Mouse (Mus musculus): ENCODE results near the gene Huwe1. TPM values are rescaled to one million over a fixed set of nuclear protein-coding genes. Genes with fewer than 3 reads are reported as not detected.

Gene Huwe1
- polyA plus RNA-seq (2014; fragmentation: Nextera tagmentation; extraction: Ambion mirVana): 64.1 and 66.4 TPM in 2 replicates

DNA sequence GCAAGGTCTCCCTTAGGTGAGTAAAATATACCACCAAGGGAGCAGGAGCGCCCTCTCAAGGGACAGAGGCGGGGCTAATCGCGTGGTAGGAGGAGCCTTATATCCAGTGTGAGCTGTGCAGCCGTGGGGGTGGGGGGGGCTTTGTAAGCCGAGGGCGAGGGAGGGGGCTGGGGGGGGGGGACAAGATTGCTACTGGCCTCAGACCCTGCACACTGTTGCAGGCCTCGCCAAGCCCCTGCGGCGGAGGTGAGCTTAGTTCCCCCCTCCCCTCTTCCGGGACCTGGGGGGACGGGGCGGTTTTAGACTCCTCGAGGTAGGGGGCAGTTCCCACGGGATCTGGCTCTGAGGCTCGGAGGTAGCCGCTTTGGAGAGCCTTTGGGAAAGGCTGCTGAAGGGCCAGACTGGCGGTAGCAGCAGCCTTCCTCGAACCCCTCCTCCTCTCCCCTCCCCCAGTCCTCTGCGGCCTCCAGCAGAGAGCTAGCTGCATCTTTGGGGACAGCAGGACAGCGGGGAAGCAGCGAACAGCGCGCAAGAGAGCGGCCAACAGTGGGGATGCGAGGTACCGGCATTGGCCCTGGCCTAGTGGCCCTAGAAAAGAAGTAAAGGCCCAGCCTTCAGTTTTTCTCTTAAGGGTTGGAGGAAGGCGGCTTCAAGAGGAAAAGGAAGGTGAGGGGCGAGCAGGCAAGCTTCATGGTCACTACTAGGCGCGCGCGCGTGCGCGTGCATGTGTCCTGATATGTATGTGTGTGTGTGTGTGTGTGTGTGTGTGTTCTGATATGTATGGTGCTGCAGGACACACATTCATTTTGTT is at the start of gene Huwe1:
TSS of gene Huwe1 (plus strand) at position 107 of the 811 bp plus-strand sequence.
- DNase-seq (ENCODE audit: low spot score) (peak; percentile 85), ATAC-seq (ENCODE audit: insufficient read depth, low FRiP score, low TSS enrichment) (peak; percentile 70)
- Histone ChIP-seq H3K4me3 (ENCODE audit: low read depth, low read length) (peak within 1 kb of the TSS; percentile 49), H3K9me3 (ENCODE audit: control insufficient read depth, low read length) (no peaks in the 10 kb centered on the region), H3K4me2 (ENCODE audit: low read depth) (peak within 1 kb of the TSS; percentile 40), H3K27me3 (ENCODE audit: control insufficient read depth, insufficient read depth, low read length) (no peaks in the 10 kb centered on the region), H3K27ac (ENCODE audit: low read depth, low read length) (peak within 1 kb of the TSS; percentile 91), H3K9ac (ENCODE audit: low read length) (peak within 1 kb of the TSS; percentile 74), H3K4me1 (ENCODE audit: control insufficient read depth, insufficient read depth, low read length) (no peaks in the 10 kb centered on the region), H3K36me3 (ENCODE audit: control insufficient read depth, insufficient read depth, low read length) (no peaks in the 10 kb centered on the region)
- WGBS: 16% methylated on average over 26 of the region's 36 CpGs

DNA sequence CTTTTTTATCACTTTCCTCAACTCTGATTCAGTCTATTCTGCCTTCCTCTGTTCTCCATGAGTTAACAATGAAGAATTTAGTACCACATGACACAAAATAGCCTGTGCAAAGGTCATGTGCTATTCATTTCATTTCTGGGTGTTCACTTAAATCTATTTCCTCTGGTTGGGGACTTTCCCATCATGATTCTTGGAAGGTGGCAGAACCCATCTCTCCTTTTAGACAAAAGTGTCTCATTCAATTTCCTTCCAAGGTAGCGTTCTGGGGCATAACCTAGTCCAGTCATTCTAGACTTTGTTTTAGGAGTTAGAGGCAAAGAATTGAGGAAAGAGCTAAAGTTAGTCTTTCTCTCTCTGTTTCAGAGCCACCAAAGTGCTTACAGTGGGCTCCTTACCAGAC is 20.3 kb upstream of the Huwe1 start:
- no peak overlapping the region for H3K4me3 ChIP-seq (ENCODE audit: low read depth, low read length)
- no peak overlapping the region for H3K27ac ChIP-seq (ENCODE audit: low read depth, low read length)
- no peaks in the 10 kb centered on the region for H3K9me3 ChIP-seq (ENCODE audit: control insufficient read depth, low read length)
- ATAC-seq (ENCODE audit: insufficient read depth, low FRiP score, low TSS enrichment) (no peak), DNase-seq (ENCODE audit: low spot score) (no peak)
- no peaks in the 10 kb centered on the region for H3K27me3 ChIP-seq (ENCODE audit: control insufficient read depth, insufficient read depth, low read length)
- H3K9ac ChIP-seq (ENCODE audit: low read length): no peak overlapping the region
- WGBS: 79% methylated on average over 1 of the region's 1 CpGs
- no peaks in the 10 kb centered on the region for H3K36me3 ChIP-seq (ENCODE audit: control insufficient read depth, insufficient read depth, low read length)
- H3K4me2 ChIP-seq (ENCODE audit: low read depth): no peak overlapping the region
- no peaks in the 10 kb centered on the region for H3K4me1 ChIP-seq (ENCODE audit: control insufficient read depth, insufficient read depth, low read length)

DNA sequence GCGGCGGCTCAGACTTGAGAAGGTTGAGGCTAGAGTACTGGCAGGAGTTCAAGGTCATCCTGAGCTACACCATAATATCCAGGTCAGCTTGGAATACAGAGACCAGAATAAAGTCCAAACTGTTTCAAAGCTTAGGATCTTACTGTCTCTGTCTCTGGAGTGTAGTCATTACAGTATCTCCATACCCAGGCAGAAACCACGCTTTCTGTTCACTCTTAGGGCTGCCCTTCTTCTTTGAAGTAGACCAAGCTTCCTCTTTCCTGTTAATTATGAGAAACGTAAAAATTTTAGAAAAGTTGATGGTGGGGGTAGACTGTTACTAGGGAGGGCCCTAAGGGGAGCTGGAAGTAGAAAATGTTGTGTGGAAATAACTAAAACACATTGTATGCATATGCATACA is 17.7 kb upstream of the Huwe1 start:
- ATAC-seq (ENCODE audit: insufficient read depth, low FRiP score, low TSS enrichment) (no peak), DNase-seq (ENCODE audit: low spot score) (no peak)
- 81% methylated on average over 4 of the region's 4 CpGs for WGBS
- H3K36me3 ChIP-seq (ENCODE audit: control insufficient read depth, insufficient read depth, low read length): no peaks in the 10 kb centered on the region
- H3K4me1 ChIP-seq (ENCODE audit: control insufficient read depth, insufficient read depth, low read length): no peaks in the 10 kb centered on the region
- H3K9me3 ChIP-seq (ENCODE audit: control insufficient read depth, low read length): no peaks in the 10 kb centered on the region
- no peaks in the 10 kb centered on the region for H3K27me3 ChIP-seq (ENCODE audit: control insufficient read depth, insufficient read depth, low read length)
- no peak overlapping the region for H3K4me3 ChIP-seq (ENCODE audit: low read depth, low read length)
- no peak overlapping the region for H3K9ac ChIP-seq (ENCODE audit: low read length)
- H3K4me2 ChIP-seq (ENCODE audit: low read depth): no peak overlapping the region
- H3K27ac ChIP-seq (ENCODE audit: low read depth, low read length): no peak overlapping the region

DNA sequence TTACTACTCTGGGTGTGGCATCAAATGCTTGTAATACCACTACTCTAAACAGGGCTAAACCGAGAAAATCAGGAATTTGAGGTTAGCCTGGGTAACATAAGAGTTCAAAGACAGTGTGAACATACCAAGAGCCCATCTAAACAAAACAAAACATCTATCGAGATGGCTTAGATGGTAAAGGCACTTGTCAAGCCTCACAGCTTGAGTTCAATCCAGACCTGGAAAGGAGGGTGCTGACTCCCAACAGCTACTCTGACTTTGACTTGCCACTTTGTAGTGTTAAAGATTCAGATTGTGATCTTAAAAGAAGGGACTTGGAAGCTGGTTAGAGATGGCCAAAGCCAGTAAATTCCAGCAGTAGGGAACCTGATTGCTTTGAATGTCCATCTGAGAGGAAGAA is 7.8 kb upstream of the Huwe1 start:
- 26% methylated on average over 2 of the region's 2 CpGs for WGBS
- ATAC-seq (ENCODE audit: insufficient read depth, low FRiP score, low TSS enrichment) (no peak), DNase-seq (ENCODE audit: low spot score) (no peak)
- no peak overlapping the region for H3K9ac ChIP-seq (ENCODE audit: low read length)
- H3K36me3 ChIP-seq (ENCODE audit: control insufficient read depth, insufficient read depth, low read length): no peaks in the 10 kb centered on the region
- no peaks in the 10 kb centered on the region for H3K27me3 ChIP-seq (ENCODE audit: control insufficient read depth, insufficient read depth, low read length)
- no peaks in the 10 kb centered on the region for H3K4me1 ChIP-seq (ENCODE audit: control insufficient read depth, insufficient read depth, low read length)
- no peak overlapping the region for H3K4me2 ChIP-seq (ENCODE audit: low read depth)
- no peak overlapping the region for H3K27ac ChIP-seq (ENCODE audit: low read depth, low read length)
- no peak overlapping the region for H3K4me3 ChIP-seq (ENCODE audit: low read depth, low read length)
- H3K9me3 ChIP-seq (ENCODE audit: control insufficient read depth, low read length): no peaks in the 10 kb centered on the region

DNA sequence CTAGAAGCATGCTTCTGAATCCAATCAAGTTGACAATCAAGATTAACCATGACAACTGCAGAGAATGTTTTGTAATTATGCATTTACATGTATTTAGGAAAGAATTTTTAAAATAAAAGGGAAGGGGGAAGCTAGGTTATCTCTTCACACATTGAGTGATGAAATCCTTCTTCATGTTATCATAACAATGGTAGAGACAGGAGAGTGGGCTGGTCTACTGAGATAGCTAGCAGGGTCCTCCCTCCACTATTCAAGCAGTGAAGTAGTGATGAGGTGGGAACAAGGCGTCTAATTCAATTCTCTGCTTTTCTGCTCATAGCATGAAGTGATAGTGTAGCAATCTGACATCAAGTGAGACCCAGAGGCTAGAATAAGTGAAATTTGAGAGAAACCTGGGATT is 2.6 kb upstream of the Huwe1 start:
- WGBS: 52% methylated on average over 1 of the region's 1 CpGs
- no peak overlapping the region for H3K9ac ChIP-seq (ENCODE audit: low read length)
- H3K27ac ChIP-seq (ENCODE audit: low read depth, low read length): no peak overlapping the region
- DNase-seq (ENCODE audit: low spot score) (no peak), ATAC-seq (ENCODE audit: insufficient read depth, low FRiP score, low TSS enrichment) (no peak)
- H3K9me3 ChIP-seq (ENCODE audit: control insufficient read depth, low read length): no peaks in the 10 kb centered on the region
- H3K4me1 ChIP-seq (ENCODE audit: control insufficient read depth, insufficient read depth, low read length): no peaks in the 10 kb centered on the region
- no peaks in the 10 kb centered on the region for H3K36me3 ChIP-seq (ENCODE audit: control insufficient read depth, insufficient read depth, low read length)
- H3K4me3 ChIP-seq (ENCODE audit: low read depth, low read length): no peak overlapping the region
- H3K27me3 ChIP-seq (ENCODE audit: control insufficient read depth, insufficient read depth, low read length): no peaks in the 10 kb centered on the region
- no peak overlapping the region for H3K4me2 ChIP-seq (ENCODE audit: low read depth)

DNA sequence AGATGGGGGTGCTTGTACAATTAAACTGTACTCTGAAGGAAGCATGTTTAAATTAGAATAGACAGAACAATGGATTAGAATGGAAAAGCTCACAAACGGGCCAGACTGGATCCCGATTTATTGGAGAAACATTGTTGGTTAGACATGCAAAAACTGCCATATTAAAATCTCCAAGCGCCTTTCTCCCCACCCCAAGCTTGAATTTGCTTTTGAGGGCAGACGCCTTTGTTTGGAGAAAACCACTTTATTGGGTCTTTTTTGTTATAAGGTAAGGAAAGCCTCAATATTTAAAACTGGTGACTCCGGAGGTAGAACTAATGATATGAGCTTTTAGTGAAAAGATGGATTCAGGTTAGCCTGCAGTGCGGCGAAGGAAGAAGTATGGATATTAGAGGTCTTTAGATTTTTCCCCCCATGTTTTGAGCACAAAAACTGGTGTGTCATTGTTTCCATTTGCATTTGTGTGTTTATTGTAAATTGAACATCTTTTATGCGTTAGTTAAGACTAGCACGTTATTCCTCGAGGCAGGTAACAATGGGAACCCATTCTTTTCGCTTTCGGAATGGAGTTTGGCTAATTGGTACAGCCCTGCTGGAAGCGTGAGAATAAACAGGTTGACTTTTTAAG is 1.8 kb downstream of the Huwe1 start:
- Histone ChIP-seq H3K9me3 (ENCODE audit: control insufficient read depth, low read length) (no peaks in the 10 kb centered on the region), H3K4me2 (ENCODE audit: low read depth) (peak overlapping the region; percentile 46), H3K36me3 (ENCODE audit: control insufficient read depth, insufficient read depth, low read length) (no peaks in the 10 kb centered on the region), H3K4me3 (ENCODE audit: low read depth, low read length) (peak overlapping the region; percentile 50), H3K4me1 (ENCODE audit: control insufficient read depth, insufficient read depth, low read length) (no peaks in the 10 kb centered on the region), H3K27me3 (ENCODE audit: control insufficient read depth, insufficient read depth, low read length) (no peaks in the 10 kb centered on the region), H3K27ac (ENCODE audit: low read depth, low read length) (peak overlapping the region; percentile 81), H3K9ac (ENCODE audit: low read length) (peak overlapping the region; percentile 69)
- WGBS: 29% methylated on average over 13 of the region's 13 CpGs
- no peak for ATAC-seq (ENCODE audit: insufficient read depth, low FRiP score, low TSS enrichment)
- peak; percentile 16 for DNase-seq (ENCODE audit: low spot score)

DNA sequence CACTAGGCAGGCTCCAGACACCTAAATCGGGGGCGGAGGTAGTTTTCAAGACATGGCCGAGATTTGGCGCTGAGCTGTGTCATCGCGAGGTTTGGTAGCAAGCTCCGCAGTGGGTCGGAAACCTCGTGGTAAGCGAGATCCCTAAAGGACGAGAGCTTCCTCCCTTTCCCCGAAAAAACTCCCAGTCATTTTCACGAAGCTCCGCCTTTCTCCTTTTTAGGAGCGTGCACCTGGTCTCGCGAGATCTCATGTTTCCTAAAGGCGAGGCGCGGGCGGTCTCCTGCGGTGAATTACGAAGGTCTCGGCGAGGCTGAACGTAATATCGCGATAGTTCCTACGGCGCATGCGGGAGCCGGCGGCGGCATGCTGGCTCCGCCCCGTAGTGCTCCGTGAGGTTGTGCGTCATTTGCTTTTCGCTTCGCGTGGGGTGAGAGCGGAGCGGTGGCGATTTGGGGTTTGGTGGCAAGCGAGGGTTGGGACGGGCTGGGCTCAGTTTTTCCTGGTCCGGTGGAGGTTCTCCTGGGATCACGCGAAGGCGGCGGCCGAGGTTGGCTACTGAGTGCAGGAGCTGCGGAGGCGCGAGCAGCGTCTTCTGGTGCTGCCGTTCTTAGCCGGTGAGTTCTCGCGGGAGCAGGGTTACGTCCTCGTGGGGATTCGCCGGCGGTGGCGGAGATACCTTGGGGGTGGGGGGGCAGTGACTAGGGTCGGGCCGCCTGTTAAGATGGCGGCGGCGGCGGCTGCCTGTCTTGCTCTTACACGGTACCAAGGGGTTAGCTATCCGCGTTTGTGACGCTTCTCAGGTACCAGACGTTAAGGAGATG is 2.6 kb downstream of the Huwe1 start:
- no peaks in the 10 kb centered on the region for H3K36me3 ChIP-seq (ENCODE audit: control insufficient read depth, insufficient read depth, low read length)
- H3K27ac ChIP-seq (ENCODE audit: low read depth, low read length): peak overlapping the region; percentile 83
- H3K4me2 ChIP-seq (ENCODE audit: low read depth): peak overlapping the region; percentile 48
- WGBS: 16% methylated on average over 65 of the region's 77 CpGs
- no peaks in the 10 kb centered on the region for H3K9me3 ChIP-seq (ENCODE audit: control insufficient read depth, low read length)
- H3K4me1 ChIP-seq (ENCODE audit: control insufficient read depth, insufficient read depth, low read length): no peaks in the 10 kb centered on the region
- H3K4me3 ChIP-seq (ENCODE audit: low read depth, low read length): peak overlapping the region; percentile 50
- peak; percentile 92 for DNase-seq (ENCODE audit: low spot score)
- H3K9ac ChIP-seq (ENCODE audit: low read length): peak overlapping the region; percentile 71
- H3K27me3 ChIP-seq (ENCODE audit: control insufficient read depth, insufficient read depth, low read length): no peaks in the 10 kb centered on the region
- ATAC-seq (ENCODE audit: insufficient read depth, low FRiP score, low TSS enrichment): peak; percentile 83

DNA sequence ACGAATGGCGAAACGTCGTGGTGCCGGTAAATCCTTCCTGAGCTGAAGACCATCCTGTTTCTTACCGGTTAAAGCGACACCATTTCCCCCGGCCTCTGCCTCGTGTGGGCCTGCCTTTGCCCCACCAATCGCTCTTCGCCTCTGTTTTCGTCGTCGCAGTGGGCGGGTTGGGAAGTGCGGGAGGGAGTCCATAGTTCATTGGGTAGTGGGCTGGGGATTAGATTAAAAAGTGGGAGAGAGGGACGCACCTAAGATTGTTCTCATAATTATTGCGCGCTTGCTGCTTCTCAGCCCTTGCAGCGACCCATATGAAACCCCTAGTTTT is 3.1 kb downstream of the Huwe1 start:
- Histone ChIP-seq H3K36me3 (ENCODE audit: control insufficient read depth, insufficient read depth, low read length) (no peaks in the 10 kb centered on the region), H3K27ac (ENCODE audit: low read depth, low read length) (peak overlapping the region; percentile 83), H3K27me3 (ENCODE audit: control insufficient read depth, insufficient read depth, low read length) (no peaks in the 10 kb centered on the region), H3K4me1 (ENCODE audit: control insufficient read depth, insufficient read depth, low read length) (no peaks in the 10 kb centered on the region), H3K9me3 (ENCODE audit: control insufficient read depth, low read length) (no peaks in the 10 kb centered on the region), H3K9ac (ENCODE audit: low read length) (peak overlapping the region; percentile 71), H3K4me2 (ENCODE audit: low read depth) (peak overlapping the region; percentile 48), H3K4me3 (ENCODE audit: low read depth, low read length) (peak overlapping the region; percentile 50)
- WGBS: 18% methylated on average over 20 of the region's 20 CpGs
- no peak for DNase-seq (ENCODE audit: low spot score)
- ATAC-seq (ENCODE audit: insufficient read depth, low FRiP score, low TSS enrichment): peak; percentile 28

Measured in neural tube, embryonic 11.5 days (tissue).